ENCODE assay signal across 8 mouse cellular contexts in genomic region chr4:149424755-149425154, GRCm38 (mm10). TPM values are rescaled to one million over a fixed set of nuclear protein-coding genes. Genes with fewer than 3 reads are reported as not detected.
DNase-seq lines count a peak whose midpoint lies in the region; ATAC-seq and TF ChIP-seq lines count a peak whose summit lies in the region.

No protein-coding gene starts in this region.

- TF ChIP-seq POLR2A in liver, adult 2 months (IDR thresholded peaks at IDR 0.05; ENCODE audit: extremely low read depth, insufficient read depth, low read length) = no peak

- H3K4me2 ChIP-seq in embryonic facial prominence, embryonic 13.5 days = peak overlapping the region; percentile 81
- H3K4me2 ChIP-seq in intestine, postnatal 0 days (replicated peaks; ENCODE audit: low read depth) = peak overlapping the region; percentile 84
- H3K4me2 ChIP-seq in neural tube, embryonic 13.5 days = peak overlapping the region; percentile 90

- peak overlapping the region; percentile 98 for H3K4me3 ChIP-seq in liver, adult 2 months (ENCODE audit: insufficient read depth, low read depth, low read length)
- H3K4me3 ChIP-seq in embryonic facial prominence, embryonic 13.5 days = peak overlapping the region; percentile 94
- H3K4me3 ChIP-seq in intestine, postnatal 0 days (ENCODE audit: low read depth, low read length) = peak overlapping the region; percentile 99
- peak overlapping the region; percentile 88 for H3K4me3 ChIP-seq in neural tube, embryonic 13.5 days

- H3K9me3 ChIP-seq in embryonic facial prominence, embryonic 13.5 days = no peaks in the 10 kb centered on the region
- no peaks in the 10 kb centered on the region for H3K9me3 ChIP-seq in intestine, postnatal 0 days (ENCODE audit: control insufficient read depth)
- H3K9me3 ChIP-seq in neural tube, embryonic 13.5 days = no peaks in the 10 kb centered on the region

- no peak for ATAC-seq in embryonic facial prominence, embryonic 13.5 days (ENCODE audit: insufficient number of reproducible peaks, insufficient read depth, low FRiP score, low TSS enrichment, low read depth)
- ATAC-seq in intestine, postnatal 0 days = no peak
- ATAC-seq in neural tube, embryonic 13.5 days (ENCODE audit: low read depth) = no peak

- H3K27me3 ChIP-seq in liver, adult 2 months (ENCODE audit: control insufficient read depth, insufficient read depth, low read length) = no peaks in the 10 kb centered on the region
- no peaks in the 10 kb centered on the region for H3K27me3 ChIP-seq in embryonic facial prominence, embryonic 13.5 days
- H3K27me3 ChIP-seq in intestine, postnatal 0 days (replicated peaks; ENCODE audit: control insufficient read depth, insufficient read depth, low read length) = no peaks in the 10 kb centered on the region
- no peaks in the 10 kb centered on the region for H3K27me3 ChIP-seq in neural tube, embryonic 13.5 days

- H3K27ac ChIP-seq in liver, adult 2 months (replicated peaks; ENCODE audit: insufficient read depth, low read depth, low read length) = no peak overlapping the region; the same call in 1 of the 2 replicates
- H3K27ac ChIP-seq in embryonic facial prominence, embryonic 13.5 days = 0 out of 2 replicates have a peak overlapping the region, but pooled peaks have one; percentile 51
- H3K27ac ChIP-seq in intestine, postnatal 0 days (ENCODE audit: low read depth, low read length) = no peak overlapping the region; the same call in 1 of the 2 replicates
- peak overlapping the region; percentile 99 for H3K27ac ChIP-seq in neural tube, embryonic 13.5 days (replicated peaks)

- H3K4me1 ChIP-seq in liver, adult 2 months (ENCODE audit: control insufficient read depth, insufficient read depth, low read length) = peaks cover 2% of the 10 kb centered on the region
- peaks cover 18% of the 10 kb centered on the region for H3K4me1 ChIP-seq in embryonic facial prominence, embryonic 13.5 days
- no peaks in the 10 kb centered on the region for H3K4me1 ChIP-seq in intestine, postnatal 0 days (replicated peaks; ENCODE audit: control insufficient read depth, insufficient read depth, low read length)
- H3K4me1 ChIP-seq in neural tube, embryonic 13.5 days (replicated peaks) = peaks cover 53% of the 10 kb centered on the region

- no peaks in the 10 kb centered on the region for H3K36me3 ChIP-seq in liver, adult 2 months (ENCODE audit: control insufficient read depth, insufficient read depth, low read length)
- 0 out of 2 replicates have a peak, but pooled peaks cover 4% of the 10 kb centered on the region for H3K36me3 ChIP-seq in embryonic facial prominence, embryonic 13.5 days
- H3K36me3 ChIP-seq in intestine, postnatal 0 days (ENCODE audit: control insufficient read depth, insufficient read depth) = 0 out of 2 replicates have a peak, but pooled peaks cover under 1% of the 10 kb centered on the region
- H3K36me3 ChIP-seq in neural tube, embryonic 13.5 days = no peaks in the 10 kb centered on the region

- peak; percentile 77 for DNase-seq in liver, adult 2 months (ENCODE audit: extremely low read depth, low read depth, low spot score)
- DNase-seq in liver = no peak
- no peak for DNase-seq in left cerebral cortex, adult 11 months (ENCODE audit: low spot score)
- no peak for DNase-seq in left cerebral cortex, adult 8-10 months (ENCODE audit: low spot score in 2 of 2)
- DNase-seq in ovary, postnatal 10 days (ENCODE audit: low spot score) = no peak

- H3K79me2 ChIP-seq in liver, adult 2 months (ENCODE audit: control insufficient read depth, insufficient read depth, low read length) = peaks cover 36% of the 10 kb centered on the region

- no peak for TF ChIP-seq CTCF in liver, adult 2 months (IDR thresholded peaks at IDR 0.05; ENCODE audit: low read depth, low read length)
- TF ChIP-seq CTCF in intestine, postnatal 0 days (IDR thresholded peaks at IDR 0.05; ENCODE audit: low read depth) = no peak

- H3K9ac ChIP-seq in liver, adult 2 months (ENCODE audit: low read depth, low read length) = peak overlapping the region; percentile 52
- H3K9ac ChIP-seq in embryonic facial prominence, embryonic 13.5 days = peak overlapping the region; percentile 62
- H3K9ac ChIP-seq in intestine, postnatal 0 days (ENCODE audit: low read depth, low read length) = peak overlapping the region; percentile 98
- H3K9ac ChIP-seq in neural tube, embryonic 13.5 days = peak overlapping the region; percentile 96

- 4% methylated on average over 9 of the region's 9 CpGs for WGBS in liver, adult 2 months
- under 1% methylated on average over 9 of the region's 9 CpGs for WGBS in embryonic facial prominence, embryonic 13.5 days
- 3% methylated on average over 9 of the region's 9 CpGs for WGBS in intestine, postnatal 0 days
- 2% methylated on average over 9 of the region's 9 CpGs for WGBS in neural tube, embryonic 13.5 days

RNA-seq across cellular contexts. Expression of gene Ube4b, which starts 1.8 kb away (rescaled TPM):
- 22.4 and 23.3 TPM in 2 replicates for total RNA-seq in liver, adult 2 months (2014; rRNA removed)
- 28.2 and 30.0 TPM in 2 replicates for polyA plus RNA-seq in liver, adult 2 months (2012; rRNA removed)
- polyA plus RNA-seq in embryonic facial prominence, embryonic 13.5 days (2015; fragmentation: Nextera tagmentation; extraction: Ambion mirVana) = 48.7 and 49.4 TPM in 2 replicates
- 47.2 and 47.6 TPM in 2 replicates for polyA plus RNA-seq in intestine, postnatal 0 days (2015; fragmentation: Nextera tagmentation; extraction: Ambion mirVana)
- 58.2 and 67.6 TPM in 2 replicates for polyA plus RNA-seq in neural tube, embryonic 13.5 days (2015; fragmentation: Nextera tagmentation; extraction: Ambion mirVana)
- total RNA-seq in left cerebral cortex, adult 8-10 months (2022) = 100 to 1,000 TPM; 106 to 111 (median 107) TPM

RNA-seq across cellular contexts. Expression of gene Rbp7, which starts 30.0 kb away (rescaled TPM):
- not detected in 2 replicates for total RNA-seq in liver, adult 2 months (2014; rRNA removed)
- not detected in 2 replicates for polyA plus RNA-seq in liver, adult 2 months (2012; rRNA removed)
- polyA plus RNA-seq in embryonic facial prominence, embryonic 13.5 days (2015; fragmentation: Nextera tagmentation; extraction: Ambion mirVana) = 0.52 TPM in 1 of 2 replicates, not detected in the other
- 3.8 and 4.0 TPM in 2 replicates for polyA plus RNA-seq in intestine, postnatal 0 days (2015; fragmentation: Nextera tagmentation; extraction: Ambion mirVana)
- polyA plus RNA-seq in neural tube, embryonic 13.5 days (2015; fragmentation: Nextera tagmentation; extraction: Ambion mirVana) = not detected in 2 replicates
- total RNA-seq in left cerebral cortex, adult 8-10 months (2022) = not detected

RNA-seq across cellular contexts. Expression of gene Tmem274, which starts 52.4 kb away (rescaled TPM):
- not detected in 2 replicates for total RNA-seq in liver, adult 2 months (2014; rRNA removed)
- not detected in 2 replicates for polyA plus RNA-seq in liver, adult 2 months (2012; rRNA removed)
- 0.37 TPM in 1 of 2 replicates, not detected in the other for polyA plus RNA-seq in embryonic facial prominence, embryonic 13.5 days (2015; fragmentation: Nextera tagmentation; extraction: Ambion mirVana)
- not detected in 2 replicates for polyA plus RNA-seq in intestine, postnatal 0 days (2015; fragmentation: Nextera tagmentation; extraction: Ambion mirVana)
- not detected in 2 replicates for polyA plus RNA-seq in neural tube, embryonic 13.5 days (2015; fragmentation: Nextera tagmentation; extraction: Ambion mirVana)
- not detected for total RNA-seq in left cerebral cortex, adult 8-10 months (2022)

Comparison
In these comparisons a context has a peak if more than half of its experiments do, and no peak if none do; other contexts are left out.
1. H3K27ac ChIP-seq: peak in embryonic facial prominence, embryonic 13.5 days (single experiment) and neural tube, embryonic 13.5 days (single experiment); none in liver, adult 2 months (single experiment) and intestine, postnatal 0 days (single experiment).
2. Peak in every context shown above with its lines, with median percentiles within 50 percentile points of each other: H3K4me3 ChIP-seq, H3K9ac ChIP-seq and H3K4me2 ChIP-seq.